Mouse (Mus musculus) bone marrow macrophage, adult 2 months (primary cell): Measurements from ENCODE around the gene Ush2a.

Source experiments
- CTCF ChIP-seq: IDR thresholded peaks from 2 replicates; pipeline ENCODE4 v1.5.1; 2012; ENCODE audit warnings: low read depth, mild to moderate bottlenecking, low read length, moderate library complexity
- POLR2A ChIP-seq: IDR thresholded peaks from 2 replicates; pipeline ENCODE4 v1.6.1; 2012; ENCODE audit warnings: mild to moderate bottlenecking, low read depth, low read length, borderline replicate concordance

DNA sequence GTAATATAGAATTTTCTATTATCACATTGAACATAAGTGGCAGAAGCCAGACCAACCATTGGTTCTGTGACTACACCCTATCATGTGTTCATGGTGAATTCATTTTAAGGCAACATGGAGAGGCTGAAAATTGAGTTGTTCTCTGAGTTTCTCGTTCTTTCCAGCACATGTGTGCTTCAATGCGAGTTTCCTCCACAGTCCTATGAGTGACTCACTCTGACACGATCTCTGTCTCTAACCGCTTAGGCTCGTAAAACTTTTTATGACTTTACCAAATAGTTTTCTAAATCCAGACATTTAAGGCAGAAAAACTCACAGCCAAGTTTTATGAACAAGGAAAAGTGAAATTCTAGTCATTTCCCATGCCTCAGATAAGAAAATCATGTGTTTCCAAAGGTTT lies 597.9 kb downstream of the Ush2a start:
- TF ChIP-seq POLR2A (no peak), CTCF (no peak)
